Mouse (Mus musculus) lung, embryonic 15.5 days (tissue): ENCODE measurements around the gene Vmn1r44. TPM values are rescaled to one million over a fixed set of nuclear protein-coding genes. Genes with fewer than 3 reads are reported as not detected.

Experiments used
- polyA plus RNA-seq: library from polyadenylated mRNA; unstranded; fragments of >200 nt; fragmentation: Nextera tagmentation; extraction: Ambion mirVana; gene quantifications from 2 replicates; pipeline ENCODE4 v1.2.1, GENCODE M21; 2015

Gene Vmn1r44
- polyA plus RNA-seq, 1 experiment from 2014 or later = not detected

Other genes with a start within 250 kb of the Vmn1r44 start
- gene Txnrd3, start 239.7 kb upstream of the Vmn1r44 start, polyA plus RNA-seq = 11.2 and 11.6 TPM in 2 replicates
- not detected in 2 replicates for gene Vmn1r40, start 176.1 kb upstream of the Vmn1r44 start, polyA plus RNA-seq
- gene Vmn1r41, start 142.9 kb upstream of the Vmn1r44 start, polyA plus RNA-seq = not detected in 2 replicates
- gene Vmn1r42, start 7.2 kb upstream of the Vmn1r44 start, polyA plus RNA-seq = not detected in 2 replicates
- gene Vmn1r43, start 7.2 kb upstream of the Vmn1r44 start, polyA plus RNA-seq = 0.01 TPM in 1 of 2 replicates, not detected in the other
- gene Vmn1r45, start 56.9 kb downstream of the Vmn1r44 start, polyA plus RNA-seq = not detected in 2 replicates
- not detected in 2 replicates for gene Vmn1r46, start 85.7 kb downstream of the Vmn1r44 start, polyA plus RNA-seq
- not detected in 2 replicates for gene Vmn1r47, start 132.5 kb downstream of the Vmn1r44 start, polyA plus RNA-seq
- gene Vmn1r48, start 153.2 kb downstream of the Vmn1r44 start, polyA plus RNA-seq = not detected in 2 replicates
- not detected in 2 replicates for gene Vmn1r49, start 194.8 kb downstream of the Vmn1r44 start, polyA plus RNA-seq
- not detected in 2 replicates for gene Vmn1r50, start 217.8 kb downstream of the Vmn1r44 start, polyA plus RNA-seq
- gene Vmn1r51, start 238.9 kb downstream of the Vmn1r44 start, polyA plus RNA-seq = not detected in 2 replicates